Mouse (Mus musculus) hindbrain, embryonic 11.5 days (tissue): Measurements from ENCODE around the gene Mup19. TPM values are rescaled to one million over a fixed set of nuclear protein-coding genes. Genes with fewer than 3 reads are reported as not detected.
"Not testable (repeated sequence)": the region's sequence is repeated elsewhere in the genome, so short reads cannot be mapped to it uniquely, and the experiment has no call there.

Experiments used
- ATAC-seq: fragments of 200-750 bp; cut with Nextera tagmentation; 2 replicates; pipeline ENCODE4 v1.8.0; 2017; ENCODE audit warnings: mild to moderate bottlenecking, moderate TSS enrichment, moderate library complexity; ENCODE audit not compliant: low FRiP score
- DNase-seq: peaks from one replicate; pipeline ENCODE4 v3.0.0-alpha.2; 2015; ENCODE audit warnings: low spot score
- H3K27ac ChIP-seq: fragments of 300-500 bp; sonication (generic); 2 replicates; pipeline ENCODE4 v1.5.1; 2014; ENCODE audit warnings: mild to moderate bottlenecking, low read depth, low read length
- H3K27me3 ChIP-seq: fragments of 300-500 bp; sonication (generic); 2 replicates; pipeline ENCODE4 v1.6.1; 2014; ENCODE audit warnings: mild to moderate bottlenecking, low read length, moderate library complexity, mixed read lengths; ENCODE audit not compliant: control insufficient read depth, insufficient read depth
- H3K36me3 ChIP-seq: fragments of 300-500 bp; sonication (generic); 2 replicates; pipeline ENCODE4 v1.6.1; 2014; ENCODE audit warnings: mild to moderate bottlenecking, low read length, moderate library complexity, mixed read lengths; ENCODE audit not compliant: control insufficient read depth, insufficient read depth
- H3K4me1 ChIP-seq: fragments of 300-500 bp; sonication (generic); replicated peaks from 2 replicates; pipeline ENCODE4 v1.6.1; 2014; ENCODE audit warnings: low read length, mixed read lengths; ENCODE audit not compliant: control insufficient read depth, insufficient read depth
- H3K4me2 ChIP-seq: fragments of 300-500 bp; sonication (generic); replicated peaks from 2 replicates; pipeline ENCODE4 v1.6.1; 2014; ENCODE audit warnings: mild to moderate bottlenecking, low read depth, low read length
- H3K4me3 ChIP-seq: fragments of 300-500 bp; sonication (generic); 2 replicates; pipeline ENCODE4 v1.5.1; 2014; ENCODE audit warnings: low read depth, low read length
- H3K9ac ChIP-seq: fragments of 300-500 bp; sonication (generic); 2 replicates; pipeline ENCODE4 v1.6.1; 2014; ENCODE audit warnings: low read depth, low read length
- H3K9me3 ChIP-seq: fragments of 300-500 bp; sonication (generic); 2 replicates; pipeline ENCODE4 v1.6.1; 2016; ENCODE audit warnings: low read length; ENCODE audit not compliant: control insufficient read depth
- WGBS: fragments of 180-500 bp; shearing (Covaris S2); extraction: QIAGEN DNeasy Blood & Tissue Kit; methylation state at CpG from one replicate; pipeline ENCODE4 v1.1.7; 2014; 5-methylcytosine and 5-hydroxymethylcytosine counted together
- polyA plus RNA-seq: library from polyadenylated mRNA; unstranded; fragments of >200 nt; fragmentation: Nextera tagmentation; extraction: Ambion mirVana; gene quantifications from 2 replicates; pipeline ENCODE4 v1.2.1, GENCODE M21; 2014

The Mup19 gene
- polyA plus RNA-seq, result not detected in 2 replicates

DNA sequence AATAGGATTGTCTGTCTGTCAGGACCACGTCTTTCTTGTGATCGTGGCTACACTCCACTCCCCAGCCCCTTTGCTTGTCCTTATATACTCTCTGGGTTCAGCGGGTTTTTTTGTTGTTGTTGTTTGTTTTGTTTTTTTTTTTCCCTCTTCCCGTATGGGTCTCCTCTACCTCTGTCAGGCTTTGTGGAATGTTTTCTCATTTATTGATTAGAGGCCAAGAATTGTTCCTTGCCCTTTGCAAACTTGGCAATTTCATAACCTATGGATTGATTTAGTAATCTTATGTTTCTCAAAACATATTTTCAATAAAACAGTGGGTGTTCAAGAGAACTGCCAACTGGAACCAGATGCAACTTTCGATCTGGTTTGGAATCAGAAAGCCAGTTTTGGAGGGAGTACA is at the start of gene Mup19:
TSS of gene Mup19 (minus strand) at position 101 of the 400 bp plus-strand sequence.
- not testable (repeated sequence) for DNase-seq, H3K27ac ChIP-seq, H3K9ac ChIP-seq, H3K9me3 ChIP-seq, H3K27me3 ChIP-seq, H3K4me2 ChIP-seq, ATAC-seq, H3K36me3 ChIP-seq, H3K4me1 ChIP-seq, H3K4me3 ChIP-seq
- WGBS, result 92% methylated on average over 1 of the region's 5 CpGs

DNA sequence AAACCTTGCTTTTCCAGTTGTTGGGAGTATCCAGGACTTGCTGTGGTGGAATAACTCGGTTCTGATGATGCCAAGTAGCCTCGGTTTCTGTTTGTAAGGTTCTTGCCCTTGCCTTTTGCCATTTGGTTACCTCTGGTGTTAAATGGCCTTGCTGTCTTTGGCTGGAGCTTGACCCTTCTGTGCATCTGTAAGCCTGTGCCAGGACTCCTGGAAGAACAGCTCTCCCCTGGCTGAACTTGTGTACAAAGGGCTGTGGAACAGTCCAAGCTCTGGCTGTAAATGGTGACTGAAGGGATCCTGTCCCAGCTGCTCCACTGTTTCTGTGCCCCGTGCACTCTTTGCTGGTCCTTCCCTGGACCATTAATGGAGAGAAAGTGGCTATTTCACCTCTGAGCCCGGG is 47.1 kb upstream of the Mup19 start:
- H3K27ac ChIP-seq, result no peak overlapping the region
- 79% methylated on average over 4 of the region's 4 CpGs for WGBS
- no peaks in the 10 kb centered on the region for H3K36me3 ChIP-seq
- no peaks in the 10 kb centered on the region for H3K9me3 ChIP-seq
- ATAC-seq, result no peak
- no peaks in the 10 kb centered on the region for H3K4me1 ChIP-seq
- H3K9ac ChIP-seq, result no peak overlapping the region
- H3K4me3 ChIP-seq, result no peak overlapping the region
- H3K27me3 ChIP-seq, result no peaks in the 10 kb centered on the region
- DNase-seq, result no peak
- no peak overlapping the region for H3K4me2 ChIP-seq

DNA sequence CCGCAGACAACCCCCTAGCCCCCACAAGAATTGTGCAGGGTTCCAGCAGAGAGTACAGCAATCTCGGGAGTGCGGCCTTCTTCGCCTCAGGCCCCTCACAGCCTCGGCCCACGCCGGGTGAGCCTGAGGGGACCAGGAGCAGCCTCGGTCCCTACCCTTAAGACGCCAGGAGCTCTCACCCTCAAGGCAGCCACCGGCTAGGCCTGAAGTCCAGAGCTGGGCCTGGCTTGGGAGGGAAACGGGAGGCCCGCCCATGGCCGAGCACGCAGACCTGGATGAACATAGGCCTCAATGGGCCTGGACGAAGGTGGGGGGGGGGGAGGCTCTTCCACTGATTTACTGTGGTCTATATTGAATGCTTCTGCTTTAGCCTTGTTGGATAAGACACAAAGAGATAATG is 41.1 kb upstream of the Mup19 start:
- Histone ChIP-seq H3K9me3 (no peaks in the 10 kb centered on the region), H3K4me3 (no peak overlapping the region), H3K36me3 (no peaks in the 10 kb centered on the region), H3K27ac (no peak overlapping the region), H3K9ac (no peak overlapping the region), H3K27me3 (no peaks in the 10 kb centered on the region), H3K4me2 (no peak overlapping the region), H3K4me1 (no peaks in the 10 kb centered on the region)
- 92% methylated on average over 15 of the region's 15 CpGs for WGBS
- no peak for ATAC-seq
- DNase-seq, result no peak

DNA sequence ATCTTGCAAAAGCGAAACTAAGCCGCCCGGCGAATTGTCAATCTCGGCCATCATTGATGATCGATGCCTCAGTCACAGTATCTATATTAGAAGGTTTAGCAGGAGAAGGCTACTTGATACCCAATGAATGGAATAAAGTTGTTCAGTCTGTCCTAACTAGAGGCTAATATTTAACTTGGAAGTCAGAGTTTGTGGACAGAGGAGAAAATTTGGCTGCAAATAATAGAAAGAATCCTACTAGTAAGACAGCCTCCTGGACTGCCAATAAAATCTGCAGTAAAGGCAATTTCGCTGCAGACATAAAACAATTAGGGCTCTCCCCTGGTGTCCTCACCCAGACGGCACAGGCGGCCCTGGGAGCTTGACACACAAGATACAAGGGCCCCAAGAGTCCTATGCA is 40.5 kb upstream of the Mup19 start:
- not testable (repeated sequence) for H3K9ac ChIP-seq, DNase-seq, ATAC-seq, H3K36me3 ChIP-seq, H3K4me3 ChIP-seq, H3K27ac ChIP-seq, H3K27me3 ChIP-seq, H3K4me2 ChIP-seq, H3K4me1 ChIP-seq, H3K9me3 ChIP-seq
- 94% methylated on average over 9 of the region's 9 CpGs for WGBS

DNA sequence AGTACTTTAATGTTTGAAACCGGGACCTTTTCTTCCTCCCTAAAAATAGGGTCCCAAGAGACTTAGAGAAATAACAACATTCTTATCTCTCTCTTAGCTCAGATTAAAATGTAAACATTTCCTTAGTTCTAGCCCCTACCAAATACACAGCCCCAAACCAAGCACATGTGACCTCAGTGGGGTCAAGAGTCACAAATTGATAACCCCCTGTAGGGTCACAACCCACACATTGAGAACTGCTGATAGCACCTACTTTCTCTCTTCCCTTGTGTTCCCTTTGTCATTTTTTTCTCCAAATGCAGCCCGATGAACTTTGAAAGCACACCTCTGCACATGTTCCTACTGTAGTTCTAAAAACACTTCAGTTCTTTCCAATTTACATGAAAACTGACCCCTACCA is 33.5 kb upstream of the Mup19 start:
- Histone ChIP-seq H3K36me3 (no peaks in the 10 kb centered on the region), H3K27ac (no peak overlapping the region), H3K27me3 (no peaks in the 10 kb centered on the region), H3K9ac (no peak overlapping the region), H3K4me1 (no peaks in the 10 kb centered on the region), H3K4me2 (no peak overlapping the region), H3K4me3 (no peak overlapping the region), H3K9me3 (no peaks in the 10 kb centered on the region)
- 77% methylated on average over 2 of the region's 2 CpGs for WGBS
- no peak for ATAC-seq
- no peak for DNase-seq

DNA sequence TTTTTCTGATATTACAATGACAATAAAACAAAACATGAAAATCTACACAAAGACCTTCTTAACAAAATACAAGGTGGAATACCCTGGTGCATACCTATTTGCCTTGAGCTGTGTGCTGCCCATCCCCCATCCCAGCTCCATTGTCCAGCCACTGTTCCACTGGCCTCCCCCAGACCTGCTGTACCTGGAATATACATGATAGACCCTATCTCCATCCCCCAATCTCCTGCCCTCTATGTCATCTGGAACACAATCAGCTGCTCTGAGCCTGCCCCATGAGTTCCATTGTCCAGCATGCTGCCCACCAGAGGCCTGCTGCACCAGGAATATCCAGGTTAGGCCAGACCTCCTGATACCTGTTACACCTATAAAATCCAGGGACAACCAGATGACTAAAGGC is 31.4 kb upstream of the Mup19 start:
- no peak overlapping the region for H3K27ac ChIP-seq
- no peaks in the 10 kb centered on the region for H3K27me3 ChIP-seq
- ATAC-seq (0 out of 2 replicates have a peak, but pooled peaks have one; percentile 35), DNase-seq (no peak)
- no peaks in the 10 kb centered on the region for H3K36me3 ChIP-seq
- no peak overlapping the region for H3K9ac ChIP-seq
- H3K9me3 ChIP-seq, result no peaks in the 10 kb centered on the region
- H3K4me1 ChIP-seq, result no peaks in the 10 kb centered on the region
- H3K4me3 ChIP-seq, result no peak overlapping the region
- H3K4me2 ChIP-seq, result no peak overlapping the region

DNA sequence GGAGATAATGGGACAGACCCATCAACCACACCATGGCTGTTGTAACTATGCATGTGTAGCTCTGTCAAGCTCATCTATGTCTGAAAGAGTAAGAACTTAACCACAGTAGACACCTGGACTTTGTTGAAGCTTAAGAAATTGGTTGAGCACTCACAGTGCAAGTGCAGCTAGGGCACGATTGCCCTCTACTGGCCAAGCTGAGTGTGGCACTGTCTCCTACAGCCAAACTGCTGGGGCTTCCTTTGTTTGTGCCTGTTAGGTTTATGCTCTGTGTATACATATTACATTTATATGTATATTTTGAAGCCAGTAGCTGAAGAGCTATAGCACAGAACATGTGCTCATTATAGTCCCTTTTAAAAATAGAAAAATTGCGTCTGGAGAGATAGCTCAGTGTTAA is 29.1 kb upstream of the Mup19 start:
- not testable (repeated sequence) for H3K4me2 ChIP-seq, H3K27ac ChIP-seq, ATAC-seq, H3K27me3 ChIP-seq, H3K9ac ChIP-seq, H3K4me1 ChIP-seq, H3K9me3 ChIP-seq, H3K36me3 ChIP-seq, H3K4me3 ChIP-seq
- WGBS, result 21% methylated on average over 2 of the region's 2 CpGs
- DNase-seq, result peak; percentile 69

DNA sequence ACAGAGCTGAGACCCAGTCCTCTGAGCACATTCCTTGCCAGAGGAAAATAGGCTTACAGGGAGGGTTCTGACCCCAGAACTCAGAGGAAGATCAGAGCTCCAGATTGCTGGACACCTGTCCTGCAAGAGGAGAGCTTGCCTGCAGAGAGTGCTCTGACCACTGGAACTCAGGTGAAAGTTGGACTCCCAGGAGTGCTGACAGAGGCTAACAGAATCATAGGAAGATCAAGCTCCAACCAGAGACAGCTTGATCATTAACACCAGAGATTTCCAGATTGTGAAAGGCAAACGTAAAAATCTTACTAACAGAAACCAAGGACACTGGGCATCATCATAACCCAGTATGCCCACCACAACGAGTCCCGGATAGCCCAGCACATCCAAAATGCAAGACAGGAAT is 26.9 kb upstream of the Mup19 start:
- H3K9ac ChIP-seq, H3K4me2 ChIP-seq, H3K9me3 ChIP-seq, H3K4me1 ChIP-seq, ATAC-seq, DNase-seq, H3K36me3 ChIP-seq, H3K27me3 ChIP-seq, H3K27ac ChIP-seq, H3K4me3 ChIP-seq: not testable (repeated sequence)
- 86% methylated on average over 3 of the region's 3 CpGs for WGBS

DNA sequence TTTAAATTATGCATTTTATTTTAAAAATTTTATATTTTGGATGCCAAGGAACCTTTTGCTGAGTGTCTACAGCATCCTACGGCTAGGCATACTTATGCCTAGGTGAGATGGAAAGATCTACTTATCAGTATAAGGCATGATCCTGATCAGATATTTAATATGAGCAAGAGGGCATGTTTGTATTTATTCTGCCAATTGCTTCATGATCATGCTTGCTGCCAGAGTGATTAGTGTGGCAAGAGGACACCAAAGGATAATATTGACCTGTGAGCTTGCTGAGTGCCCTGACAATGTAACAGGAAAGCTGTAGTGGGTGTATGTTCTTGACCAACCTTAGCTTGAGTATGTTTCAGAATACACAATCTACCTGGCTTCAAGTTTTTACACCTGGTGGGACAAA is 7.6 kb upstream of the Mup19 start:
- not testable (repeated sequence) for H3K27me3 ChIP-seq, H3K9me3 ChIP-seq, H3K36me3 ChIP-seq, ATAC-seq, H3K27ac ChIP-seq, H3K4me2 ChIP-seq, DNase-seq, H3K4me3 ChIP-seq, H3K9ac ChIP-seq, H3K4me1 ChIP-seq
- WGBS, result 100% methylated on average over 1 of the region's 1 CpGs
